Mouse (Mus musculus) G1E (cell line): Measurements from ENCODE around the gene Inhba.

Experiments
- CTCF ChIP-seq: IDR thresholded peaks from 2 replicates; pipeline ENCODE4 v1.5.1; 2012; ENCODE audit warnings: low read depth, low read length, inconsistent platforms, mixed read lengths
- GATA1 ChIP-seq: IDR thresholded peaks from 2 replicates; pipeline ENCODE4 v1.6.1; 2012; ENCODE audit warnings: borderline replicate concordance, low read length, inconsistent platforms, mixed read lengths
- GATA2 ChIP-seq: IDR thresholded peaks from 2 replicates; pipeline ENCODE4 v1.6.1; 2012; ENCODE audit warnings: low read depth, low read length, inconsistent platforms, borderline replicate concordance
- POLR2AphosphoS5 ChIP-seq: IDR thresholded peaks from 2 replicates; pipeline ENCODE4 v1.6.1; 2012; ENCODE audit warnings: low read depth, low read length, inconsistent platforms; ENCODE audit not compliant: insufficient replicate concordance
- TAL1 ChIP-seq: conservative IDR thresholded peaks from 2 replicates; pipeline ENCODE4 v1.6.1; 2012; ENCODE audit warnings: low read depth, low read length, inconsistent platforms, mixed read lengths

GRCm38 (mm10) chr13:16012243-16012887 is 714 bp downstream of the Inhba start:
- TF ChIP-seq GATA1: no peak
- no peak for TF ChIP-seq CTCF
- TF ChIP-seq POLR2AphosphoS5: no peak
- TF ChIP-seq GATA2: no peak
- TF ChIP-seq TAL1: no peak
